Mouse (Mus musculus): ENCODE data around the gene Pced1a.

DNA sequence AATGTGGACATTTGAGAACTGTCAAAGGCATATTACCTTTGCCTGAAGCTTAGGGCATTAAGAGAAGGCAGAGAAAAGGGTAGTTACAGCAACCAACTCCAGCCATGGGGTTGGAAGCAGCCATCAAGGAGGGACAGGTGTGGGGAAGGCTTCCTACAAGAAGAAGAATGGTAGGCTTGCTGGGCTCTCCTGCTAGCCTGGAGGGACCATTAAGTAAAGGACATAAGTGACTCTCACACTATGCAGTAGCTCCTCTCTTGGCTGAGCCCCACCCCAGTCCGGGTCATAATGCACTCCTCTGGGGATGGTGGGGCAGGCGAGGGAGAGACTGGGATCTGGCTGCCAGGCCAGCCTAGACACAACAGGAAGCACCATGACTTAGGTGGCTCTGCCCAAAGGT is 18.3 kb downstream of the Pced1a start, which contains the start of gene Tmem239:
- TF ChIP-seq POLR2A (IDR thresholded peaks at IDR 0.05; ENCODE audit: low read depth, low read length), result no peak
- no peak for TF ChIP-seq CTCF (IDR thresholded peaks at IDR 0.05; ENCODE audit: extremely low read depth, insufficient read length, insufficient replicate concordance, low read depth, low read length)

Data from small intestine, adult 2 months (tissue).